Mouse (Mus musculus): Measurements from ENCODE around the gene Ddr2.
A peak's percentile ranks its signal among the peaks of the same experiment; 100 is the strongest.

DNA sequence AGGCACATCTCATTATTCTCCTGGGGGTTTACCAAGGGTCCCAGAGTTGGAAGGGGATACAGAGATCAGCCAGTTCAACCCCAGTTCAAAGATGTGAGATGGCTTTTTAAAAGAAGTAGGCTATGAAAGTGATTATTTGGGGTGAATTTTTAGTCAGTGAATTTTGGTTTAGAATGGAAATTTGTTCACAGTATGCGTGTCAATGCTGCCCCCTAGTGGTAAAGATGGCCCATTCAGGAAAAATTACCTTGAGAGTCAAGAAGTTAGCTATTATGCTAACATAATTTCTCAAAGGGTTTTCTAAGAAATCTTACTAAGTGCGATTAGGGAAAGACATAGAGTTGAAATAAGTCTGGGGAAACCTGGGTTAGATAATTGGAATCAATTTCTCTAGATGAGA, 171.2 kb downstream of the Ddr2 start:
- TF ChIP-seq CTCF (IDR thresholded peaks at IDR 0.05; ENCODE audit: low read depth) (peak; percentile 79), EP300 (IDR thresholded peaks at IDR 0.05; ENCODE audit: low read depth) (no peak)

Data from liver, postnatal 0 days (tissue).